Mouse (Mus musculus) retina, postnatal 7 days (tissue): ENCODE data around the gene Serpinb6a.

Experiments used
- DNase-seq: peaks from one replicate; pipeline ENCODE4 v3.0.0-alpha.2; 2012; ENCODE audit warnings: low read depth, low spot score

The Serpinb6a gene

DNA sequence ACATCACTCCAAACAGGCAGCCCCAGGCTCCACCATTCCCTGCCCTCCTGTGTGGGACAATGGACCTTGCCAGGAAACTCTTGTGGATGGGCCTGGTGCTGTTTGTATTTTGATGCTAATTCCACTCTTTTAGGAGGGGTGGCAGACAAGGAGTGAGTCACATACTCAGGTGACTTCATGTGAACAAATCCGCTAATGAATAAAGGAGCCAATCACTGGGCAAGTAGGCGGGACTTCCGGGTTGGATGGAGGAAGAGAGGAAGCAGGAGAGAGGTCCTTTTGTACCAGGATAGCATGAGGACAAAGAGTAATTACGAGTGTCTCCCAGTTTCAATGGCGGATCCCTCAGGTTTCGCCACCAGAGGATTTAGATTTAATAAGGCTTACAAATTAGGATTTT lies 81.6 kb downstream of the Serpinb6a start:
- DNase-seq, result no peak

DNA sequence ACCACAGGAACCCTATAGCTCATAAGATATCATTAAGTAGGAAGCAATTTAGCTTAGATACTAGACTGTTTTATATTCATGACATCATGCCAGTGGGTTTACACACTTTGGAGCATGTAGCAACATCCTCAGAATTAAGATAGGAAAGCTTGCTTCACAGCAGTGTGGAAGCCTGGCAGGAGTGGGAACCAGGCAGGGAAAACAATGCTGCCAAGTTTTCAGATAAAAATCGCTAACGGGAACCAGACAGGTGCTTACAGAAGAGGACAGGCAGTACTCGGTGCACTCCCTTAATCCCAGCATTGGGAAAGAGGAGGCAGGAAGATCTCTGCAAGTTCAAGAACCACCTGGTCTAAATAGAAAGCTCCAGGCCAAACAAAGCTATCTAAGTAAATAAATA lies 95.8 kb downstream of the Serpinb6a start:
- DNase-seq, result no peak

DNA sequence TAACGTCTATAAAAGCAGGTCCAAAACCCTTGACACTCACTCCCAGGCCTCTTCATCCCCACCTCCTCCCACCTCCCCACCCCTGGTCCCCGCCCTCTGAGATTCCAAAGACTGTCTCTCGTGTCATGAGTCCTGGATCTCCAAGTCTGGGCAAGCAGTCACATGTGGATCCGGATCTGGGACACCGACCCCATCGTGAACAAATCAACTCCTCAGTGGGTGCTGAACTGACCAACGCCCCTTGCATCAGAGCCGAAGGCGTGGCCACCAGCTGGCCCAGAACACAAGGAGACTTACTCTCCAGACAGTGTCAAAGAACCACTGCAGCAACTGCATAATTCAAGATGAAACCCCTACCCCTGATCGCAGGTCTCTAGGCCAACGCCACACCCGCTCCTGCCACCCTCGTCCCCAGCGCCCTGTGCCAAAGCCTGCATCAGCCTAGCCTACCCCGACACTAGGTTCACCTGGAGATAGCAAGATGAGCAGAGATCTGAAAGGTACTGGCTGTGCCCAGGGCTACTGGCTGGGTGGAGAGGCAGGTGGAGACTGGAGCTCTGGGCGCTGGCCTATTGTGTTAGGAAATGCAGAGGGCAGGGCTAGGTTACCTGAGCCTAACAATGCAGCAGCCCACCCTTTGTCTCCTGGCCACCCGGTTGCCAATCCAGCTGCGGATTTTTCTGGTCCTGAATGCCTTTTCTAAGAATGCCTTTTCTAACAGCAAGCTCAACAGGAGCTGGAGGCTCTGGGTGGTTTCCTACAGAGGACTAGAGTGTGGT lies 97.2 kb downstream of the Serpinb6a start, which contains the start of gene Serpinb6c:
Serpinb6c (minus strand) TSS at position 533 of the 779 bp plus-strand sequence.
- DNase-seq, result no peak

DNA sequence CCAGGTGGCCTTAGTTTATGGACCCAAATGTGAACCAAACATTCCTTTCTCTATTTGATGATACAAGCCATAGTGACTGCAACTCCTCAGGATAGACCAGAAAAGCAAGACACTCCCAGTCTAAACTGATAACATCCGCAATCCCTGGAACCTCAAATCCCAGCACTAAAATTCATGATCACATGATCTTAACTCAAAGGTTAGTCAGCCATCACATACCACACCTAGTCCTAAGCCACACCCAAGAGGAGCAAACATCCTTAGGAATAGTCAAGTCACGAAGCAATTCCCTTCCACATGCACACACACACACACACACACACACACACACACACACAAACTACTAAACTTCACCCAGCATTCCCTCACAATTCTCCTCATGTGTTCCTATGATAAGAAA lies 99.3 kb downstream of the Serpinb6a start:
- no peak for DNase-seq

DNA sequence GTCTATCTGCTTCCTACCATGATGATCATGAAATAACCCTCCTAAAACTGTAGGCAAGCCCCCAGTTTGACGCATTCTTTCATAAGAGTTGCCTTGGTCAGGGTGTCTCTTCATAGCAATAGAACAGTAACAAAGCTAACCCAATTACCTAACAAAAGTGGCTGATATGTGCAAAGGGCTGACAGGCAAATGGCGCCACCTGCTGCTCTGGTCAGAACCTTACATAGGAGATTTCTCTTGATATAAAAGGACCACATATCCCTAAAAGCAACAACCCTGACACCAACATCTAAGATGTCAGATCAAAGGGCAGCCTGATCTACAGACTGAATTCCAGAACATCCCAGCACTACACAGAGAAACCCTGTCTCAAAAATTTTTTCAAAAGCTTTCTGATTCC lies 108.4 kb downstream of the Serpinb6a start:
- DNase-seq, result no peak
